Mouse (Mus musculus): ENCODE results near the gene Setd4.

- no peak for TF ChIP-seq CTCF (IDR thresholded peaks at IDR 0.05; ENCODE audit: extremely low read depth, insufficient read depth, low read length)
- TF ChIP-seq POLR2A (IDR thresholded peaks at IDR 0.05; ENCODE audit: extremely low read depth, insufficient read depth, low read length), result no peak
Measured at GRCm38 (mm10) chr16:93546354-93546965, 57.4 kb downstream of the Setd4 start.

All from cortical plate, adult 2 months (tissue).